Mouse (Mus musculus) retina, postnatal 7 days (tissue): Measurements from ENCODE around the gene Ccp110.
A peak's percentile ranks its signal among the peaks of the same experiment; 100 is the strongest.

ENCODE experiments used
- DNase-seq: peaks from one replicate; pipeline ENCODE4 v3.0.0-alpha.2; 2012; ENCODE audit warnings: low read depth, low spot score

Ccp110 gene

GRCm38 (mm10) chr7:118728846-118729587 is 16.7 kb downstream of the Ccp110 start:
- DNase-seq, result no peak

- no peak for DNase-seq
Observed at GRCm38 (mm10) chr7:118731781-118732180, 19.4 kb downstream of the Ccp110 start.

- DNase-seq, result no peak
Observed at GRCm38 (mm10) chr7:118733225-118733624, 20.9 kb downstream of the Ccp110 start.

GRCm38 (mm10) chr7:118738730-118739129 is 26.4 kb downstream of the Ccp110 start:
- no peak for DNase-seq

- DNase-seq, result peak; percentile 75
Observed at GRCm38 (mm10) chr7:118739975-118740531, 27.7 kb downstream of the Ccp110 start, which contains the start of gene Vps35l. Gene Vps35l, plus strand, starts transcription at chr7:118740226.

- DNase-seq, result peak; percentile 96
Observed at GRCm38 (mm10) chr7:118740532-118741338, 28.4 kb downstream of the Ccp110 start.

- no peak for DNase-seq
Observed at GRCm38 (mm10) chr7:118742278-118742677, 29.9 kb downstream of the Ccp110 start.

GRCm38 (mm10) chr7:118744766-118745165 is 32.4 kb downstream of the Ccp110 start:
- no peak for DNase-seq

- no peak for DNase-seq
Observed at GRCm38 (mm10) chr7:118747891-118748672, 35.7 kb downstream of the Ccp110 start.

GRCm38 (mm10) chr7:118749706-118750105 is 37.4 kb downstream of the Ccp110 start:
- no peak for DNase-seq

GRCm38 (mm10) chr7:118751625-118752024 is 39.3 kb downstream of the Ccp110 start:
- DNase-seq, result no peak

GRCm38 (mm10) chr7:118755756-118756155 is 43.4 kb downstream of the Ccp110 start:
- DNase-seq, result no peak

- DNase-seq, result no peak
Observed at GRCm38 (mm10) chr7:118756490-118757265, 44.3 kb downstream of the Ccp110 start.

- DNase-seq, result no peak
Observed at GRCm38 (mm10) chr7:118758369-118758768, 46.0 kb downstream of the Ccp110 start.

GRCm38 (mm10) chr7:118759372-118759771 is 47.0 kb downstream of the Ccp110 start:
- no peak for DNase-seq

- DNase-seq, result no peak
Observed at GRCm38 (mm10) chr7:118763939-118764338, 51.6 kb downstream of the Ccp110 start.

GRCm38 (mm10) chr7:118764725-118765124 is 52.4 kb downstream of the Ccp110 start:
- no peak for DNase-seq

GRCm38 (mm10) chr7:118765604-118766003 is 53.3 kb downstream of the Ccp110 start:
- DNase-seq, result no peak

GRCm38 (mm10) chr7:118766119-118766833 is 53.9 kb downstream of the Ccp110 start:
- peak; percentile 70 for DNase-seq

GRCm38 (mm10) chr7:118766834-118767224 is 54.5 kb downstream of the Ccp110 start:
- DNase-seq, result no peak
